Mouse (Mus musculus): ENCODE measurements around the gene H2-M10.3.
"Not testable (repeated sequence)": the region's sequence is repeated elsewhere in the genome, so short reads cannot be mapped to it uniquely, and the experiment has no call there.

Gene H2-M10.3

DNA sequence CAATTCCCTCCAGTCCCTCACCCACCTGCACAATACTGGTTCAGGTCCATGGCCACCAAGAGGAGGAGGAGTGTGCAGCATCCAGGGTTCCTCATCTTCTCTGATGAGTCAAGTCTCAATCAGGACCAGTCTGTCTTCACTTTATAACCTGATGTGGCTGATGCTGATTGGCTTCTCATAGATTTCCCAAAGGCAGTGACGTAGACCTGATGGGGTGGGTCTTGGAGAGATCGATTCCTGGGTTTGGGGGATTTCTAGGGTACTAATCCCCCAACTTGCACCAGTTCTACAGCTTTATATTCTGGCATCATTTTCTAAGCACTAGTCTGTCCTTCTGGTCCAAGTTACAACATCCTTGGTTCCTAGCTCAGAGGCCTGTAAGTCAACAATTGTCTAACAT, at the start of gene H2-M10.3:
Gene H2-M10.3 (minus strand): TSS at position 101 of the 400 bp plus-strand sequence.
- not testable (repeated sequence) for DNase-seq

DNA sequence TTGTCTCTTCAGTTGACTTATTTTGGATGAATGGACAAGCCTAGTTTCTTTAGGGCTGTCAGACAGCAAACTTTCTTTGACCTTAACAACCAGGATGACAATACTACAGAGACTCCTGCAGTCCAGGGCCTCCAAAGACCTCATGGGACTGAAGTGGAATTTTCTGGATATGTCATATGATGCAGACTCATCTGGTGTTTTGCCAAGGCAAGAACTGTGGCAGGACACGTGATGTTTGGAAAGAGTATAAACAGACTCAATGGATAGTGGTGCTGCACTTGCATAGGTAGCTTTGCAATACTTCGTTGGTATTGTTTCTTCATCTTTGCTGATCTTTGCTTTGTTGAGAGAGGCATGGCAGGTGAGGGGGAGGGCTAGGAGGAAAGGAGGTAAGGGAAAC, 49.2 kb upstream of the H2-M10.3 start:
- DNase-seq, result no peak

DNA sequence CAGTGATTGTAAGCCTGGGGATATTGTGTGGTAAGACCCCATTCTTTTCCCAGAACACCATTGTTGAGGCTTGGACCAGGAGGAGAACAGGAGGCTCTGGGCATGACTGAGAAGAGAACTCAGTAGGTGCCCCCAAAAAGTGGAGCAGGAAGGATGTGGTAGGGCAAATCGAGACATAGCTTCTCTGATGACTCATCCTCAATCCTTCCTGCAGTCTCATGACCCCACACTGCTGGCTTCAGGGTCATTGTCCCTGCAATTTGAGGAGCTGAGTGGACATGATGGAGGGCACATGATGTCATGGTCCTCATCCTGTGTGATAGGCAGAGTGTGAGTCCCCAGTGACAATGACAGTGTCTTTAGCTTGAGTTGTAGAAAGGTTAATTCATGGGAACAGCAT, 47.2 kb upstream of the H2-M10.3 start:
- DNase-seq, result no peak

DNA sequence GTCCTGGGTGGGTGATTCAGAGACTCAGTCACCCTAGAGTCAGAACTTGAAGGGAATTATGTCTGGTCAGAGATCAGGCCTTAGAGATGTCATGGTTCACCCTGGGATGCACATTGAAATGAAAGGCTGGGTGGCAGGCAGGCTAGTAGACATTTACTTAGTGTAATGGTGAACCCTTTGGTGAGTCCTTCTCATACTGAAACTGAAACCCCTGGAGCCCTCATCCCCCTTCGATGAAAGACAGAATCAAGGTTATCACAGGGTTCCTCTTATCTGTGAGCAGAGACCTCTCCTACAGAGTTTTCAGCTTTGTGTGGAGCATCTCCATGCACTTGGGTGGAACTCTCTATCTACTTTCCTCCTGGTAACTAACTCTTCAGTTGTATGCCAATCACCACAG, 46.1 kb upstream of the H2-M10.3 start:
- no peak for DNase-seq

DNA sequence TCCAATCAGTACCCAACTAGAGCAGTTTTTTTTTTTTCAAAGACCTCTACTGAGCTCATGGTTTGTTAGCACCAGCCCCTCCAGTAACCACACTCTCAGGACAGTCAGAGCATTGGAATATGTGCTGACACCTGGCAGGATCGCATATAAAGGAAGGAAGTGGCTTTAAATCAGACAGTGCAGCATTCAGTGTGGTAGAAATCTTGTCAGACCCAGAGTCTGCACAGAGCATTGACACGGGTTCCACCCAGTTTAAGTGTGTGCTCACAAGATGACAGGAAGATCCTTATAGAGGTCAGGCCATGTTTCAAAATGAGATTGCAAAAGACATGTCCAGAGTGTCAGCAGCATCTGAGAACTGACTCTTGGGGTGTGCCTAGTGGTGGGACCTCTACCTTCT, 21.7 kb upstream of the H2-M10.3 start:
- no peak for DNase-seq

DNA sequence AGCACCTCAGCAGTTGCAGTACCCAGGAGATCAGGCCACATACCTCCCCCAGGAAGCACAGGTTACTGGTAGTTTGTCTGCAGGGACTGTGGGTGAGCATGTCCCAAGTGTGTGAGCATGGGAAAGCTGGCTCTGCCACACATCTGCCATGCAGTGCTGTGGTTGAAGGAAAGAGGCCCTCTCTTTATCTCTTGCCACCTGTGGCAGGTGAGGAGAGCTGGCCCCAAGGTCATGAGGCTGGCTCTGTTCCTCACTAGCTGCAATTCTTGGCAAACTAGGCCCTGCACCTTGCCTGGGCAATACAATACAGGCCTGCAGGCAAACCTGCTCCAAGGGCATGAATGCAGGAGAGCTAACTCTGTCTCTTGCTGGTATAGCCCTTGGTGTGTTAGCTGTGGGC, 5.8 kb downstream of the H2-M10.3 start:
- DNase-seq, result not testable (repeated sequence)

DNA sequence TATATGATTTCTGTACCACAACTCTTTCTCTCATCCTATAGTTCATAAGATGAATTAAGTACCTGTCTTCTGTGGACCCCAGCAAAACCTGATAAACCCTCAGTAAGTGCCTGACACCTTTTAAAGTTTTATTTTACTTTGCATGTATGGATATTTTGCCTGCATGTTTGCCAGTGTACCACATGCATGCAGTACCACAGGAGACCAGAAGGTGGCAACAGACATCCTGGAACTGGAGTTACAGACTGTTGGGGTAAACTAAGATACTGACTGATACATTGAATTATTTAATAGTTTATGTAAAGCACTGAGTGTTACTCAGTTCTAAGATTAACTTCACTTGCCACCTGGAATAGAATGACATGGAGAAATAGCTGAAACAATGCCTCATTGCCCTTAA, 10.7 kb downstream of the H2-M10.3 start:
- peak; percentile 39 for DNase-seq

DNA sequence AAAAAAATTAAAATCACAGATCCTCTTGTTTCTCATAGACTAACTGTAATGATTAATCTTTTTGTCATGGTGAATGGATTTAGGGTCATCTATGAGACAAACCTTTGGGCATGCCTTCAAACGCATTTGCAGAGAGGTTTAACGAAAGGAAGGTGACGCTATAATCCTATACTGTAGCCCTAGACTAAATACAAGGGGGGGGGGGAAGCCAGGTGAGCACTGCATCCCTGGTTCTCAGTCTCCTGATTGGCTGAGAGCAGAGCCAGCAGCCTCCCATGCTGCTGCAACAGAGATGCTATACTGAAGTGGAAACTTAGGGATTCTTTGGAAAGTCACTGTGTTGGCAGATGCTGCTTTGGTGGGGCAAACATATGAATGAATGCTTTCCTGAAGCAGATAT, 12.5 kb downstream of the H2-M10.3 start:
- DNase-seq, result no peak

DNA sequence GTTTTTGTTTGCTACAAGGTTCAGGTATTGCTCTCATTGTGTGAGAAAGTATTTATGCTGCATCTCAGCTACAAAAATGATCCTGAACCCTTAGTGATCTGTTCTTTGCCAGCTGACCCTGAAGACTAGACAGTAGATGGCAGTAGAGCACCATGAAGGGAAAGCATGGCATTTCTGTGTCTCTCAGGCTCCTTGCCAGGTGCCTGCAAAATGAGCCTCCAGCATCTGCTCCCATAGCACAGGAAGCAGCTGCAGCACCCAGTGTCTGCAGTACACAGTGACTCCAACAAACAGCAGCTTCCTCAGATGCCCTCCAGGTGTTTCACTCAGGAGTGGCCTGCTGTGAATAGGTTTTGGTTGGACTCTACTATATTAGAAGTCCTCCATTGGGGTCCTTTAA, 12.9 kb downstream of the H2-M10.3 start:
- DNase-seq, result peak; percentile 67

DNA sequence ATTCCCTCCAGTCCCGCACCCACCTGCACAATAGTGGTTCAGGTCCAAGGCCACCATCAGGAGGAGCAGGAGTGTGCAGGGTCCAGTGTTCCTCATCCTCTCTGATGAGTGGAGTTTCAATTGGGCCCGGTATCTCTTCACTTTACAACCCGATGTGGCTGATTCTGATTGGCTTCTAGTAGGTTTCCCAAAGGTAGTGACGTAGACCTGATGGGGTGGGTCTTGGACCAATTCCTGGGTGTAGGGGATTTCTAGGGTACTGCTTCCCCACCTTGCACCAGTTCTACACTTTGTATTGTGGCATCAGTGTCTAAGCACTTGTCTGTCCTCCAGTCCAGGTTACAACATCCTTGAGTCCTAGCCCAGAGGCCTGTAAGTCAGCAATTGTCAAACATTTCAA, 42.2 kb downstream of the H2-M10.3 start, which contains the start of gene H2-M10.1:
Gene H2-M10.1 (minus strand): TSS at position 101 of the 400 bp plus-strand sequence.
- DNase-seq, result no peak

DNA sequence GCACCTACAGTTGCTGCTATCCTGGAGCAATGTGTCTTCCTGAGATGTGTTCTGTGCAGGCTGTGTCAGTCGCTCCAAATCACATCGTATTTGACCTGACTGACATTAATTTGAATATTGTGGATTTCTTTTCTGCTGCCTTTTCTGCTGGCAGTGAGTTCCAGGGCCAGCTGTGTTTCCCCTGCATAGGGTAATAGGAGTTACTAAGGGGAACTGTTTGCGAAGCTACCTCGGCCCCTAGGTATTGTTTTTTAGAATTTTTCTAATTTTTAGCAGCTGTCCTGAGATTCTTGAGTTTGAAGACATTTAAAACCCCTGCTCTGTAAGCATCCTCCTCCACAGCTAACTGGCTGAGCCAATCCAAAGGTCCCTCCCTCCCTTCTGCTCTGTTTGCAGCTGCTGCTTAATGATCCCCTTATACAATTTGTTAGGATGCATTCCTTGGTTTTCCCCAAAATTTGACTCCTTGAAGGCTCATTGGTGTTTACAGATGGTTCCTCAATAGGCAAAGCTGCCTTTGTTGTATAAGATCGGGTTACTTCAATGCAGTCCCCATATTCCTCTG, 52.4 kb downstream of the H2-M10.3 start:
- DNase-seq, result no peak

DNA sequence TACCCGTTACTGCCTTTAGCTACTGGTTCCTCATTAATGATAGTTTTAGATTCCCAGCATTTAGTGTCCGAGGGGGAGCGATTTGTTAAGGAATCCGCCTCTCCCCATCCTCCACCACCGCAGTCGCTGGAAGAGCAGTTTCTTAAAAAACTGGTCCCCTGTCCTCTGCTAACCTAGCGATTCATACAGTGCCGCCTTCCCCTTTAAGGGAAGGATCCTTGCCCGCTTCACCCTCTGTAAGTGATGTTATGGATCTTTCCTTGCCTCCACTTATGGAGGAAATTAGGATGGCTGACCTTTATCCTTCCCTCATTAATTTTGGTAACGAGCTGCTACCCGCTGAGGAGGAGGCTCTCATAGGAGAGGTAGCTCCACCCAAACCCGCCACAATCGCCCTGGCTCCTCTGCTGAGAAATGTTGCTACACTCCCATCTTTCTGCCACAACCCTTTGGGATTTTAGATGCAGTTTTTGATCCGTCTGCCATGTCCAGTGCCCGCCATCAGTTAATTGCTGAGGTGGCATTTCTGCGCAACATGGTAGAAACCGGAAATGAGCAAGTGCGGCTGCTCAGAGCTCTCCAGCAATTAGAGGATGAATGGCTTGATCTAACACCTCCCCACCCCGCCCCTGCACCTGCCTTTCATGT, 53.1 kb downstream of the H2-M10.3 start:
- DNase-seq, result peak; percentile 42

Measured in kidney, postnatal 14 days (tissue).